Mouse (Mus musculus) c-Kit-positive CD71-negative TER-119-negative erythroid progenitor cells, embryonic 14.5 days (primary cell): Measurements from ENCODE around the gene Tm6sf1.
"Not testable (repeated sequence)": the region's sequence is repeated elsewhere in the genome, so short reads cannot be mapped to it uniquely, and the experiment has no call there.

ENCODE experiments used
- DNase-seq: peaks from one replicate; pipeline ENCODE4 v3.0.0-alpha.2; 2013; ENCODE audit warnings: low read depth

Gene Tm6sf1

DNA sequence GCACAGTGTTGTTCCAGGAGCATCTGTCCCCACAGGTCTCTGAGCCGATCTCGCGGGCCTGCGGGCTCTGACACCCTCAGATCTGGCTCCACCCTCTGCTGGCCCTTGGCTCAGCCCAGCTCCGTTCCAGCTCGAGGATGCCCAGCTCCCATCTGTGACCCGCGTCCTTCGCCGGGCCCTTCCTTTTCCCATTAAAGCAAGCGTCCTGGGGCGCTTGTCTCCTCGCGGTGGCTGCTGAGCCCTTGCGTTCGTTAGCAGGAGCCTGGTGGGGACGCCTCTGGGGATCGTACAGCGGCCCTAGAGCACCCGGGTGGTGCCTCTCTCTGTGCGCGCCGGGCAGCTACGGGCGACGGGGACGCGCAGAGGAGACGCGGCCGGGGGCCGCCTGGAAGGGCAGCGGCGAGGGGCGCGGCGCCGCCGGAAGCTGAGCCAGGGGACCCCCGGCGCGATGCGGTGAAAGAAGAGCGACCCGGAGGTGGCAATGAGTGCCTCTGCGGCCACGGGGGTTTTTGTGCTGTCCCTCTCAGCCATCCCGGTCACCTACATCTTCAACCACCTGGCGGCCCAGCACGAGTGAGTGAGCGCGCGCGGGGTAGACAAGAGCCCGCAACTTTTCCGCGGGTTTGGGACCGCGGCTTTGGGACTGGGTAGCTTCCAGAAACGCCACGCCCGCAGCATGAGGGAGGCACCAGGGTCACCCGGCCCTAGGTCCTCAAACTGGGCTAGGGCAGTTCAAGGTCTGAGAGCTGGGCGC is at the start of gene Tm6sf1:
Tm6sf1 (plus strand) TSS at position 34 of the 754 bp plus-strand sequence.
- DNase-seq, result no peak

- no peak for DNase-seq
Measured at GRCm38 (mm10) chr7:81824906-81825305, 33.9 kb upstream of the Tm6sf1 start.

- DNase-seq, result no peak
Measured at GRCm38 (mm10) chr7:81825381-81825780, 33.4 kb upstream of the Tm6sf1 start.

GRCm38 (mm10) chr7:81827806-81828667 is 30.8 kb upstream of the Tm6sf1 start:
- DNase-seq, result no peak

- no peak for DNase-seq
Measured at GRCm38 (mm10) chr7:81828681-81829378, 30.0 kb upstream of the Tm6sf1 start.

- DNase-seq, result no peak
Measured at GRCm38 (mm10) chr7:81829379-81829894, 29.4 kb upstream of the Tm6sf1 start, which contains the start of gene Btbd1. TSS of gene Btbd1 (minus strand) at chr7:81829431.

GRCm38 (mm10) chr7:81834847-81835246 is 24.0 kb upstream of the Tm6sf1 start:
- DNase-seq, result no peak

DNA sequence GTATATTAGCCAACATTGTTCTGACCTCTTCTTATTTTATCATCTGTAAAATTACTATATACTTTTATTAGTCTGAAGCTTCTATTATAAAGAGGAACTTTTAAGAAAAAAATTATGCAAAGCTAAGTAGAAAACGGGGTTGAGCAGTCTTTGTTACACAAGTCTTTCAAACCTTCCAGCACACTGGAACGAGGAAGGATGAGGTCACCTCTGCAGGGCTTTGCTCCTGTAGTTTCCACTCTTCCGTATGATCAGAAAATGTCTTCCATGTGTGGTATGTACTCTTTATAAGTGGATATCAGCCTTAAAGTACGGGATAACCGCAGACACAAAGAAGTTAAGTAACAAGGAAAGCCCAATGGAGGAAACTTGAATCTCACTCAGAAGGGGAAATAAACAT is 23.4 kb upstream of the Tm6sf1 start:
- no peak for DNase-seq

DNA sequence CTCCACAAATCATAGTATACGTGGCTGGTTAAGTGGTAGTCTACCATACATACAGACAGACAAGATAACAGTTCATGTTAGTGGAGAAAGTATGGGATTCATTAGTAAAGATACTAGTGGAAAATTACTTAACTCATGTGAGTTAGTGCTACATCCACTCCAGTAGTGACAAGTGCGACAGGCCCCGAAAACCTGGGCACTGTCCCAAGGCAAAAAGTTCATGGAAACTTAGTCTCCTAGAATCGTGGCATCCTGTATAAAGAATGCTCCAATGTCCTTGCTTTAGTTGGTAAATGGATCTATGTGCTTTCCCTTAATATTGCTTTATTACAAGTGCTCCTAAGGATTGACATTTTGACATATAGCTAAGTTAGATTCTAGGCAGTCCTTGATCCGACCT is 21.0 kb upstream of the Tm6sf1 start:
- DNase-seq, result not testable (repeated sequence)

DNA sequence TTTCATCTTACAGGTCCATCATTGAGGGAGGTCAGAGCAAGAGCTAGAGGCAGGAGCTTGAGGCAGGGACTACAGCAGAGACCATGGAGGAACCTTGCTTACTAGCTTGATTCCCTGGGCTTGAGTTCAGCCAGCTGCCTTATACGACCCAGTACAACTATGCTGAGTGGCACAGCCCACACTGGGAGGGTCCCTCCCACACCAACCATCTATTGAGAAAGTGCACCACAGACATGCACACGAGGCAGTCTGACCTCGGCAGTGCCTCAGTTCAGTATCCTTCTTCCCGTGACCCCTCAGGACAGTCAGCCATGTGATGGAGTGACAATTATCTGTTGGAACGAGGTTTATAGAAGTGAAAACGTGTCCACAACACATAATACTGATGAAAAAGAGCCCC is 19.1 kb upstream of the Tm6sf1 start:
- DNase-seq, result no peak

DNA sequence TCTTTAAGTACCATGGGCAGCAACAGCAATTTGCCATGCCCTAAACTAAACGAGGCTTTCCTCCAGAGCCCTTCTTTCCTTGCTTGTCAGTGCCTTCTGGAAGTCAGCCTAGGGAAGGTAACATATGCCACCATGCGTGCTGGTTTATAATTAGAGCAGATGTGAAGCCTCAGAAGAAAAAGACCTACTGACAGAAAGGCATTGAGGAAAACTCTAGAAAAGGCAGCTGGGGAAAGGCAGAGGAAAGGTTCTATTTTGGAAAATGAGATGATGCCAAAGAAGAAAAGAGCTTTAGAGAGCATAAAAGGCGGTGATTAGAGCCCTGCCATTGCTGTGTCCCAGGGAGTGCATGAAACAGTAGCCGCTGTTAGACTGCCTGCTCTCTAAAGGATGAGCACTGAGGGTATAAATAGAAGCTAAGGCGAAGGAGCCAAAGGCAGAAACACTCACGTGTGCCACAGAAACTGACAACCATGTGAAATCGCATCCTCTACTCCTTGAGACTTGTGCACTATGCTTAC is 18.1 kb upstream of the Tm6sf1 start:
- DNase-seq, result no peak

GRCm38 (mm10) chr7:81841439-81841838 is 17.4 kb upstream of the Tm6sf1 start:
- DNase-seq, result no peak

GRCm38 (mm10) chr7:81842141-81842540 is 16.7 kb upstream of the Tm6sf1 start:
- no peak for DNase-seq

- DNase-seq, result no peak
Measured at GRCm38 (mm10) chr7:81842998-81843397, 15.8 kb upstream of the Tm6sf1 start.

DNA sequence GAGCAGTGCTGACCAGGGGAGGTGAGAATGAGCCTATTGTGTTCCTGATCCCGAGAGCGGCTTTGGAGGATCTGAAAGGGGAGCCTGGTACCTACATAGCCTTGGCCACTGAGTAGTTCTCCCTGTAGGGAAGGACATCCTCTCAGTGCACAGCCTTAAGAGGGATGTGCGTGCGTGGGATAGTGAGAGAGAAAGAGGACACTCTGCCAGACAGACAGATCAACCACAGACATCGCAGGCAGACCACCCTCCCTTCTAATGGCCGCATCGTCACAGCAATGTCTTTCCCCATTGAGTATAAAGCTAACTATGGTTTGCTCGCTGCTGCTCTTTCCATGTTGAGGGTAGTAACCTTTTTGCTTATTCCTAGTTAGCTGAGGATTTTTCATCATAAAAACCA is 14.9 kb upstream of the Tm6sf1 start:
- no peak for DNase-seq

GRCm38 (mm10) chr7:81844801-81845200 is 14.0 kb upstream of the Tm6sf1 start:
- DNase-seq, result no peak

GRCm38 (mm10) chr7:81845313-81845712 is 13.5 kb upstream of the Tm6sf1 start:
- no peak for DNase-seq

DNA sequence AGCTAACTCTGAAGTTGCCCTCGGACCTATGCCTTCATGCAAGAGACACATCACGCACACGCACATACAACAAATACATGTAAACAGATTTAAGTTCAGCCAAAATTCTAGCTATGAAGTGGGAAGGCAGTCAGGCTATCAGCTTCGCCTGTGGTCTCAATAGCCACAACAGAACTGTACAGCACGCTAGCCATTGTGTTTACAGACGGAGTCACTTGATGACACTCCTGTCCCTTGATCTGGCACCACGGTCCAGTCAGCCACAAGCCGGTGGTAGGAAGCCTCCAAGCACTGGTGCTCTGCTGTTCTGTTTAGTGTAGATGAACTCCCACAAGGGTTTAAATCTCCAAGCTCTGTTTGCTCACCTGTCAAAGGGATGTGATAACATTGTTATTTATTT is 12.8 kb upstream of the Tm6sf1 start:
- DNase-seq, result no peak

- no peak for DNase-seq
Measured at GRCm38 (mm10) chr7:81847010-81847409, 11.8 kb upstream of the Tm6sf1 start.

DNA sequence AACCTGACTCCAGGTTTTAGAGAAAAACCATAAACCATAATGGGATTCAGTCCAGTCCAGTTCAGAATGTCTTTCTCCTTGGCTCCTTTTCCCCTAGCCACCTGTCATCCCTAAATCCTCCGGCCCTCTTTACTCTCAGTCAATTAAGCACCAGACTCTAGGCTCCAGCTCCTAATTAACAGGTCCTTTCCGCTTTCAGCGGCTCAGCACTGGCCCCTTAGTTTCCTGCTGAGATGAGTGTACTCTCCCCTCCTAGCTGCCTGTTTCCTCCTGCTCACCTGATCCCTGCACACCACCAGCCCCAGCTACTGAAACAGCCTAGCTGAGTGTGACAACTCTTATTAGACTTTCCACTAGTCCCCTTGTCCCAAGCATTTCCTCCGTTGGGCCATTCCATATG is 11.0 kb upstream of the Tm6sf1 start:
- DNase-seq, result no peak

GRCm38 (mm10) chr7:81849214-81849613 is 9.6 kb upstream of the Tm6sf1 start:
- DNase-seq, result no peak

DNA sequence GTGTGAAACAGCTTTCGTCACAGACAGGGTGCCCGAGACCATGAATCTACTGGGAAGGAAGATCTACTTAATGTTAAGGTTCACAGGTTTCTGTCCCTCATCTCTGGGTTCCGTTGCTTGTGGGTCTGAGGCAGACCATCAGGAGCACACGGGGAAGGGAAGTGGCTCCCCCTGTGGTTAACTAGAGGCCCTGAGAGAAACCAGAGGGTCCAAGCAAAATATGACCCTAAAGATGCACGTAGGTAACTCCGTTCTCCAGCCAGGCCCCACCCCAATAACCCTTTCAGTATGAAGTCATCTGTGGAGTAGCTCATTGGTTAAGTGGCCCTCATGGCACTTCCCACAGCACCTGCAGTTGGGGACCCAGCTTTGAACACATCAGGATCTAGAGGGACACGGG is 9.2 kb upstream of the Tm6sf1 start:
- DNase-seq, result no peak
